Mouse (Mus musculus) erythroblast, embryonic 14.5 days (primary cell): ENCODE results near the gene Als2.

Experiments used
- GATA1 ChIP-seq: IDR thresholded peaks from 2 replicates; pipeline ENCODE4 v1.6.1; 2012; ENCODE audit warnings: low read length, inconsistent platforms, mixed read lengths
- TAL1 ChIP-seq: IDR thresholded peaks from 3 replicates; pipeline ENCODE4 v1.6.1; 2012; ENCODE audit warnings: low read length, inconsistent platforms, mixed read lengths

- TF ChIP-seq GATA1 (no peak), TAL1 (no peak)
Measured at GRCm38 (mm10) chr1:59173023-59173422, 64.0 kb downstream of the Als2 start.
